Mouse (Mus musculus) WW6 (cell line): ENCODE results near the gene Ccdc40.
"Not testable (repeated sequence)": the region's sequence is repeated elsewhere in the genome, so short reads cannot be mapped to it uniquely, and the experiment has no call there.

Source experiments
- DNase-seq: peaks from one replicate; pipeline ENCODE4 v3.0.0-alpha.2; 2013; ENCODE audit warnings: low read depth, low spot score

Ccdc40 gene

DNA sequence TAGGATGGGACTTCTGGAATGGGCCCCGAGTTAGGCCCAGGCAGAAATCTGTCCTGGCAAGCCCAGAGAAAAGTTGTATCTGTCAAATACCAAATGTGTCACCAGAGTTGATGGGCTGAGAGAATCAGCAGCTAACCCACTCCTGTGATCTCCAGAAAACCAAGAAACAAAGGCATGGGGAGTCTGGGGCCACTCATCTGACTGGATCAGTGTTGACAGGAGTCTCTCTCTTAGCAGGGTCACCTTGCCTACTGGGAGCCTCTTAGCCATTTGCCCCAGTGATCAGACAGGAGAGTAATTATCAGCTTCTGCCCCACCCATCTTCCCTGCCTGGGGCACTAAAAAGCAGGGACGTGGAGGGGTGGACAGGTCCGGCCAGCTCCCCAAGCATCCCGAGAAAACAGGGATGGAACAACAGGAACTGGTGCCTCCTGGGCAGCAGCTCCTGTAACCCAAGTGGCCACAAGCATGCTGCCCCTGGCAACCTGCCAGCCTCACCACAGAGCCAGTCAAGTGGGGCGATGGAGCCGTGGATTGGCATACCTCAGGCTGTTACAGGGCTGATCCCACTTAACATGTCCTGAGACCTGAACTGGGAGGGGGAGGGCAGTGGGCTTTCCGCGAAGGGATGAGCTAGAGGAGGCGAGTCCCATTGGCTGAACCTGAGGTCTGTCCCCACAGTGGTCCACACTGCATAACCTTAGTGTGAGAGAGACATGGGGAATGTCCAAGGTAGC lies 57.6 kb downstream of the Ccdc40 start:
- DNase-seq = no peak

GRCm38 (mm10) chr11:119287207-119287992 lies 59.0 kb downstream of the Ccdc40 start:
- no peak for DNase-seq

GRCm38 (mm10) chr11:119292861-119293260 lies 64.5 kb downstream of the Ccdc40 start:
- DNase-seq = not testable (repeated sequence)

GRCm38 (mm10) chr11:119297996-119298395 lies 69.6 kb downstream of the Ccdc40 start:
- DNase-seq = no peak

GRCm38 (mm10) chr11:119298917-119299316 lies 70.5 kb downstream of the Ccdc40 start:
- DNase-seq = no peak

GRCm38 (mm10) chr11:119299391-119300245 lies 71.2 kb downstream of the Ccdc40 start, which contains the start of gene Eif4a3:
TSS of gene Eif4a3 (minus strand) at chr11:119300089.
- peak; percentile 99 for DNase-seq

DNA sequence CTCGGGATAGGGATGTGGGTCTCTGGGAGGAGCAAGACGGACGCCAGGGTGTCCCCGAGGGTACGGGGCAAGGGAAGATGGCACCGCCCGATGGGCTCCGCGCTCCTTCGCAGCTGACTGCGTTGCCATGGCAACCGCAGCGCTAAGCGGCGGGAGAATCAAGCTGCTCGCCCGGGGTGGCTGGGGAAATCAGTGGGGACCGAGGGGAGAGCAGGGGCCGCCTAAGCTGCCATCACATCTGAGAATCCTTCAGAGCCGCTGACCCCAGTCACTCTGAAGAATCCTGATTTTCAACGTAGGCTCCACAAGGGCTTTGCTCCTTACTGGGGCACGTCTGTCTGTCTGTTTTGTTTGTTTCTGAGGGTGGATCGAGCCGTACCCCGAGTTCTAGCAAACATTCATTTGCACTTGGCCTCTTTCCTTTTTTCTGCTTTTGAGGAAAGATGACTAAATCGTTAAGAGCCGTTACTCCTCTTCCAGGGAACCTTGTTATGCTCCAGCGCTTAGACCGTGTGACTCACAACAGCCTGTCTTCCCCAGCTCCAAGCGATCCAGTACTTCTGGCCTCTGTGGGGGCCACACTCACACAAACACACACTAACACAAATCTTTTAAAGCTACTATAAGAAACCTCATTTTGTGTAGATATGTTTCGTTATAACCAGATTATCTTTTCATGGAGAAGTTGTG lies 72.0 kb downstream of the Ccdc40 start:
- no peak for DNase-seq

DNA sequence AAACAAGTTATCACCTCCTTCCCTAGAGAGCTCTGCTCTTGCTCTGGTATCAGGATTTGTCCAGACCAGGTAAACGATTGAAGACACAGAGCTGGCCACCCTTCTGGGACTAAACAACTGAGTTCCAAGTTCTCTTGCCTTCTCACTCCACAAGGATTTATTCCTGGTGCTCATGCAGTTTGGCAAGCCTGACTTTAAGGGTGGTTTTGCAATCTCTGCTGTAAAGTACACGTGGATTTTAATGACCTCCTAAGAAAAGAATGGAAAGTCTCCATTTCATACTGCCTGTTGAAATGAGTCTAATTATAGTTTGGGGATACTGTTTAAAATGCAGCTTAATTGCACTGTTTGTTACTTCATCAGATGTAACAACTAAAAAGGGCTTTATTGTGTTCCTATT lies 72.6 kb downstream of the Ccdc40 start:
- DNase-seq = no peak

DNA sequence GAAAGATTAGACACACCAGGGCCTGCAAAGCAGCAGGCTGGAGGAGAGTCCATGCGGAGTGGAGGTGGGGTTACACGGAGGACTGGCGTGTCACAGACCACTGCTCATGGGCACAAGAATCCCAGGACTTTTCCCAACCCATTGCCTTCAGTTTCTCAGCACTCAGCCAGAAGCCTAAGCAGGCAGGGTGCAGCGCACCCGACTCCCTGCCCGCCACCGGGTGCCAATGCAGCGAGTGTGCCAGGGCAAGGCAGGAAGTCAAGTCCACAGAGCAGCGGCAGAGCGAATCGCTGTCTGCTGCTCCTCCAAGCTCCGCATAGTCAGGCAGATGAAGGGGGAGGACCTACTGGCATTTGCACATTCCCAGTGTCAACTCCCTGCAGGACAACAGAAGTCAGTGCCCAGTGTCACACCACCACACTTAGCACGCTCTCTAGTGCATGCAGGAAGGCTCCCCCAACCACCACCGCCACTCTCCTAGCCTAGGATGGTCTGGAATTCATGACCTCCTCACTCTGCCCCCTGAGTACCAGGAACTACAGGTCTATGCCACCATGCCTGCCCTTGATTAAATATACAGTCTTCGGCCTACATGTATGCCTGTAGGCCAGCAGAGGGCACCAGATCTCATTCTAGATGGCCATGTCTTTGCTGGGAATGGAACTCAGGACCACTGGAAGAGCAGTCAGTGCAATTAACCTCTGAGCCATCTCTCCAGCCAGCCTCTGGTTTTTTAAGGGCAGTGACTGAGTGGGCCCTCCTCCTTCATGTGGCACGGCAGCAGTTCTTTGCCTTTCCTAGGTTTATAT lies 76.7 kb downstream of the Ccdc40 start:
- peak; percentile 79 for DNase-seq

DNA sequence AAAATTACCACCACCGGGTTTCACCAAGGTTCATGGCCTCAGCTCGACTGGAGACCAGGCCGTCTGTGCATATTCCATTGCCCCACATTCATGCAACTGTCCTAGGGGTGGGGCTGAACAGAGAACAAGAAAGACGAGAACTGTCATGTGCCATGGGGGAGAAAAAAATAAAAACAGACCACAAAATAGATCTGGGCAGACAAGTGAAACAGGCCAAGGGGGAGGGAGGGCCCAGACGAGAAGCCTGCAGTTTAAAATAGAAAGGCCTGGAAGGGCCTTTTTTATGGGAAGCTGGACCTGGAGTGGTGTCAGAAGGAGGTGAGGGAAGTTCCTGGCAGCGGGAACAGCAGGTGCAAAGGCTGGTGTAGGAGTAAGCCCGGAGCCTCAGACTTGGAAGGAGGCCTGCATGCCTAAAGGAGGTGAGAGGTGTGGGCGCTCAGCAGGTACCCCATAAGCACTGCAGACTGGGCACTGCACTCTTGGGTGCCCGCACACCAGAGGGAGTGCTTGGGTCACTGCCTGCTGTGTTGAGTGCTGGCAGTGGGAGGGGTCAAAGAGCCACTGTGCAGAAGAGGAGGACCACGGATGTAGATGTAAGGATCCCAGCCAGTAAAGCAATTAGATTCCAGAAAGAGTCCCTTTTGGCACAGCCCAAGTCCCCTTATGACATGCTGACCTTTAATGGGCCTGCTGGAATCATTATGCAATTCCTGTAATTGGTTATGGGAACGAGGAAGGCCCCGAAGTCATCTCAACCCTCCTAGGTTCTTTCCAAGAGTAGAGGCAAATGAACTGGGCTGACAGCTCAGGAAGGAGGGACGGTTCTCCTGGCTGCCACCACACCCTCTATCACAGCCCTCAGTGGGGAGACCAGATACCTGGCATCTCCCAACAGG lies 78.6 kb downstream of the Ccdc40 start:
- no peak for DNase-seq

GRCm38 (mm10) chr11:119307658-119307867 lies 79.2 kb downstream of the Ccdc40 start, which contains the start of gene Card14:
TSS of gene Card14 (plus strand) at chr11:119307768.
- DNase-seq = no peak

DNA sequence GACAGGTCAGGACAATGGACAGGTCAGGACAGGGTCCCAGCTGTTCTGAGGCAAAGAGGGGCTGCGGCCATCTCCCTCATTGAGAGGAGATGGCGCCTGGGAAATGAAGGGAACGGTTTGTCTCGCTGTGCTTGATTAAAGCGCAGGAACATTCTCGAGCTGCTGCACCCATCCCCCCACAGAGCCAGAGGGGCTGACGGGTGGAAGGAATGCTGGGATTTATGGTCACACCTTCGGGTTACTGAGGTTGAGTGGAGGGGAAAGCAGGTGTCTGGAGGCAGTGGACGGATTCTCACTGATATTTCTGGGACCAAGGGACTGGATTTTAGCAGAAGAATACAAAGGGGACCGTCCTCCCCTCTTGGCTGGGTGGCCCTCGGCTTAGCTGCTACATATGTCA lies 79.5 kb downstream of the Ccdc40 start:
- no peak for DNase-seq

DNA sequence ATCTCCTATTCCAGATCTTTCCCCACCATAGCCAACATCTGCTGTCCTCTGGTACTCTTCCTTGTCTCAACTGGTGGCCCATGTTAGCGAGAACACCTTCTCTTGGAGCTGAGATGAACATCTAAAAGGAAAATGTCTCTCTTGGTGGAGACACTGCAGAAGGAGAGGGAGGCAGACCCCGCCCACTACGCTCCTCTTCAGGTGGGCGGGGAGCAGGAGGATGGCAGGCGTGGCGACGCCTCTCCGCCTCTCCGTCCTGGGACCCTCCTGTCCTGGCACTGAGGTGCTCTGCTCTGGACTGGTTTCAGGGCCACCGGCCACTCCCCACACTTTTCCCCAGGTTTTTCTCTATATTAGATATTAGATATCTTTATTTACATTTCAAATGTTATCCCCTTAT lies 82.2 kb downstream of the Ccdc40 start:
- no peak for DNase-seq

GRCm38 (mm10) chr11:119314252-119314936 lies 86.0 kb downstream of the Ccdc40 start:
- DNase-seq = no peak
